Mouse (Mus musculus): Measurements from ENCODE around the gene Pdia6. TPM values are rescaled to one million over a fixed set of nuclear protein-coding genes. Genes with fewer than 3 reads are reported as not detected.

Pdia6 gene
- polyA plus RNA-seq, 1 experiment from 2014 or later = 313 TPM

DNA sequence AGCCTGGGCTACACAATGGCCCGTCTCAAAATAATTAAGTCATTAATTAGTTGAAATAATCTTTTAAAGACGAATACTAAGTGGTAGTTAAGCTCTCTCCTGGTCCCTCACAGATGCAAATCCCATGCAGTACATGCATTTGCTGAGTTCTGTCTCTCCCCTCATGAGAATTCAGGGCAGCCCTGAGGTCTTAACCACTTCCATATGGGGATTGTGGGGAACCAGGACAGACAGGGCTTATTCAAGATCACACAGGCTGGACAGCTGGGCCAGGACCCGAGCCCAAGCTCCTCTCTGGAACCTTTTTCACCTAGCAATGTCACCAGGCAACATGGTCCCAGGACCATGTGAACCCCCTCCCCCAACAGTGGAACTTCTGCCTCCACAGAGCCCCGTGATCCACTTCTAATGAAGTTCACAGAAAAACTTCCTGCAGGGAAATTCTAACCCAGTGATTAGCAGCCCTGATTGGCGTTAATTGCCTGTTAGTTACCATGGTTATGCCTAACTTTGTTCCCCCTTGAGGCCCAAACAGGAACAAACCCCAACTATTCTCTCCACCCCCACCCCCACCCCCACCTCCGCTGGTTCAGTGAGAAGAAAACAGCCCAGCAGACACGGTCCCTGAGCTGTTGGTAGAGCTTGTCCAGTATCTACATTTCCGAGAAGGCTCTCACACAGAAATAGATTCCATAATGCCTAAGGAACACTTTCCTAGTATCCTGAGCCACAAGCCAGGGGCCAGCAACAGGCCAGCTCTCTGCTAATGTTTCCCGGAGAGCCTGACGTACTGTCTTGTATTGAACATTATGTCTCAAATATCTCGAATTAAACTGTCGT, 27.5 kb upstream of the Pdia6 start:
- Histone ChIP-seq H3K27me3 (no peaks in the 10 kb centered on the region; the same call in 1 of the 2 replicates), H3K4me3 (no peak overlapping the region), H3K9me3 (replicated peaks) (no peaks in the 10 kb centered on the region), H3K4me1 (replicated peaks) (no peaks in the 10 kb centered on the region), H3K9ac (no peak overlapping the region), H3K4me2 (no peak overlapping the region), H3K36me3 (no peaks in the 10 kb centered on the region), H3K27ac (no peak overlapping the region)
- ATAC-seq (replicated peaks; ENCODE audit: insufficient number of reproducible peaks, insufficient read depth, low FRiP score, low read depth) = no peak
- 43% methylated on average over 12 of the region's 12 CpGs for WGBS

DNA sequence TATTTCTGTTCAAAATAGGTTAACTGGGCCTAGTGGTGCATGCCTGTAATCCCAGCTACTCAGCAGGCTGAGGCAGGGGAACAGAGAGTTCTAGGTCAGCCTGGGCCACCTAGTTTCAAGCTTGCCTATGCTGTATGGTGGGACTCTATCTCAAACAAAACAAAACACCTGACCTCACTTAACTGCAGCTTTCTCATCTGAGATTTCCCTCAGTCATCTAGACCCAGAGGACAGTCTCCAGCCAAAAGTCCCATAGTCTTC, 27.0 kb upstream of the Pdia6 start:
- H3K27me3 ChIP-seq = no peaks in the 10 kb centered on the region; the same call in 1 of the 2 replicates
- H3K4me1 ChIP-seq (replicated peaks) = no peaks in the 10 kb centered on the region
- ATAC-seq (replicated peaks; ENCODE audit: insufficient number of reproducible peaks, insufficient read depth, low FRiP score, low read depth) = no peak
- no peak overlapping the region for H3K4me2 ChIP-seq
- H3K9ac ChIP-seq = no peak overlapping the region
- H3K4me3 ChIP-seq = no peak overlapping the region
- H3K36me3 ChIP-seq = no peaks in the 10 kb centered on the region
- no peaks in the 10 kb centered on the region for H3K9me3 ChIP-seq (replicated peaks)
- no peak overlapping the region for H3K27ac ChIP-seq

DNA sequence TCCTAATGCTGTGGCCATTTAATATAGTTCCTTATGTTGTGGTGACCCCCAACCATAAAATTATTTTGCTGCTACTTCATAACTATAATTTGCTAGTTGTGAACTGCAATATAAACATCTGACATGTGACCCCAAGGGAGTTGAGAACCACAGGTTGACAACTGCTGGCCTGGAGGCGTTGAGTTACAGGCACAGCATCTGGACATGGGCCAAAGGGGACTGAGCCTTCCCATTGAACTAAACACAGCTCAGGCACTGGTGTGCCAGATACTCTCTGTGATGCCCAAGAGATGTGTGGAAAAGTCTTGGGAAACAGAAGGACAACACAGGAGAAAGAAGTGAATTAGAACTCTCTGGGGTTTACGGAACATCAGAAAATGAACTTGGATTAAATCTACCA, 25.3 kb upstream of the Pdia6 start:
- Histone ChIP-seq H3K36me3 (no peaks in the 10 kb centered on the region), H3K27me3 (no peaks in the 10 kb centered on the region; the same call in 1 of the 2 replicates), H3K9me3 (replicated peaks) (no peaks in the 10 kb centered on the region), H3K4me3 (no peak overlapping the region), H3K4me2 (no peak overlapping the region), H3K9ac (no peak overlapping the region), H3K27ac (no peak overlapping the region), H3K4me1 (replicated peaks) (no peaks in the 10 kb centered on the region)
- WGBS = 63% methylated on average over 2 of the region's 2 CpGs
- no peak for ATAC-seq (replicated peaks; ENCODE audit: insufficient number of reproducible peaks, insufficient read depth, low FRiP score, low read depth)

DNA sequence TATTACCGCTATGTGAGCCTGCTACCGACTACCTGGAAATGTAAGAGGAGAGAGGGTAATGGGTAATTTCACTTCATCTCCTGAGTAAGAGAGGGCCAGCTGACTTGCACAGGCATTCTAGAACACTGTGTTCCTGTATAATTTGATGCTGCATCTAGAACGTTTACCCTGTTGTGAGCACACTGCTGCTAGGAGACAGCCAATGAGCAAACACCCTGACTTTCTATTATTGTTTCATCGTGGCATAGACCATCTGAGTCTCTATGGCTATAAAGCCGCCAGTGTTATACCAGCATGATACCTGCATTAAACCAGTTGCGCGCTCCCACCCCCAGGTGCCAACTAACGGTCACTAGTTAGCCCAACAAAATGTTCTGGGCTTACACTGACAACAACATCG, 24.7 kb upstream of the Pdia6 start:
- Histone ChIP-seq H3K36me3 (no peaks in the 10 kb centered on the region), H3K27me3 (no peaks in the 10 kb centered on the region; the same call in 1 of the 2 replicates), H3K4me3 (no peak overlapping the region), H3K27ac (no peak overlapping the region), H3K9ac (no peak overlapping the region), H3K4me1 (replicated peaks) (no peaks in the 10 kb centered on the region), H3K9me3 (replicated peaks) (no peaks in the 10 kb centered on the region), H3K4me2 (no peak overlapping the region)
- ATAC-seq (replicated peaks; ENCODE audit: insufficient number of reproducible peaks, insufficient read depth, low FRiP score, low read depth) = no peak
- 91% methylated on average over 9 of the region's 9 CpGs for WGBS

DNA sequence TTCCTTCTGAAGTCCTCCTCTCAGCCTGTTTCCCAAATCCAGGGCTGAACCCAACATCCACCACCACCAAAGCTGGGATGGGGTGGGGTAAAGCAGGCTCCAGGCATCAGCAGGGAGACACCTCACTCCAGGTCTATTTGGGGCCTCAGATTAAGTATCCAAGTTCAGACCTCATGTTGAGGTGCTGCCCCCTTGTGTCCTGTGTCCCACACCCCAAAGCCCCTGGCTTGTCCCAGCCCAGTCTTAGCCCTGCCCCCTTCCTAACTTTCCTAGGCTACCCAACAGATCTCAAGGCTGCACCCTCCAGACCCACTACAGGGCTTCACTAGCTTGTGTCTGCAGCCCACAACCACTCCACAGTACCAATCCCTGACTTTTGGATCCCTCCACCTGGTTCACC, 24.3 kb upstream of the Pdia6 start:
- ATAC-seq (replicated peaks; ENCODE audit: insufficient number of reproducible peaks, insufficient read depth, low FRiP score, low read depth) = no peak
- no peak overlapping the region for H3K9ac ChIP-seq
- H3K4me1 ChIP-seq (replicated peaks) = no peaks in the 10 kb centered on the region
- no peak overlapping the region for H3K27ac ChIP-seq
- no peaks in the 10 kb centered on the region for H3K36me3 ChIP-seq
- no peaks in the 10 kb centered on the region for H3K27me3 ChIP-seq
- no peak overlapping the region for H3K4me3 ChIP-seq
- H3K4me2 ChIP-seq = no peak overlapping the region
- no peaks in the 10 kb centered on the region for H3K9me3 ChIP-seq (replicated peaks)

DNA sequence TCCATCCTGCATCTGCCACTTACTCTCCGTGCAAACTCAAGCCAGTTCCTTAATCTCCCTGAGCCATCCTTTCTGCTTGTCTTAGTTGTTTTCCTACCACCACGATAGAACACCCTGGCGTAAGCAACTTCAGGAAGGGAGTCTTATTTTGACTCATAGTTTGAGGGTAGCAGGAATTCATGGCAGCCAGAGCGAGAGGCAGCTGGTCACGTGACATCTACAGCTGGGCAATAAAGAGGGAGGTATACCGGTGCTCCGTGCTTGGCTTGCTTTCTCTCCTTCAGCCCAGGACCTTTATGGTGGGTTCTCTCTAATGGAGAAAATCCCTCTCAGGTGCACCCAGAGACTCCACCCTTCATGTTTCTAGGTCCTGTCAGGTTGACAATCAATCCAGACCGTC, 15.4 kb upstream of the Pdia6 start:
- no peak for ATAC-seq (replicated peaks; ENCODE audit: insufficient number of reproducible peaks, insufficient read depth, low FRiP score, low read depth)
- H3K4me3 ChIP-seq = no peak overlapping the region
- 72% methylated on average over 8 of the region's 8 CpGs for WGBS
- peaks cover 12% of the 10 kb centered on the region for H3K4me1 ChIP-seq (replicated peaks)
- no peaks in the 10 kb centered on the region for H3K36me3 ChIP-seq
- H3K9ac ChIP-seq = no peak overlapping the region
- H3K27ac ChIP-seq = no peak overlapping the region
- H3K9me3 ChIP-seq (replicated peaks) = no peaks in the 10 kb centered on the region
- H3K4me2 ChIP-seq = no peak overlapping the region
- peaks cover 3% of the 10 kb centered on the region; the same call in 1 of the 2 replicates for H3K27me3 ChIP-seq

DNA sequence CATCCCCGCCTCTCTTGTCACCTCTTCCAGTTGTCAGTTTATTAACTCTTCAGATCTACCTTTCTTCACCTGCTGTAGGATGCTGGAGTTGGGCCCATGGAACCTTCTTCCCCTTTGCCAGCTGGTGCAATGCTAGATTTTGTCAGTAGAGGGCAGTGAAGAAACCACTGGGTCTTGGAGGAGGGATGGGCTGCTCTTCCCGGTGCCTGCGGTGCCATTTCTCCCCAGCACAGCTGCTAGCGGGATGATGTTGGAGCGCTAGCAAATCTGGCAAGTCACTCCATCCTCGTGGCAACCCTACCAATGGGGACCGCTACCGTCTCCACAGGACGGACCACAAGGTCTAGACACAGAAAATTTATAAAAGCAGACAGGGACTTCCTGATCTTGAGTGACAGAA, 13.3 kb upstream of the Pdia6 start:
- ATAC-seq (replicated peaks; ENCODE audit: insufficient number of reproducible peaks, insufficient read depth, low FRiP score, low read depth) = no peak
- Histone ChIP-seq H3K4me1 (replicated peaks) (peaks cover 12% of the 10 kb centered on the region), H3K9me3 (replicated peaks) (no peaks in the 10 kb centered on the region), H3K4me2 (peak overlapping the region; percentile 49), H3K9ac (no peak overlapping the region), H3K27me3 (peaks cover 3% of the 10 kb centered on the region; the same call in 1 of the 2 replicates), H3K4me3 (0 out of 2 replicates have a peak overlapping the region, but pooled peaks have one; percentile 19), H3K36me3 (no peaks in the 10 kb centered on the region), H3K27ac (no peak overlapping the region)
- 7% methylated on average over 9 of the region's 9 CpGs for WGBS

DNA sequence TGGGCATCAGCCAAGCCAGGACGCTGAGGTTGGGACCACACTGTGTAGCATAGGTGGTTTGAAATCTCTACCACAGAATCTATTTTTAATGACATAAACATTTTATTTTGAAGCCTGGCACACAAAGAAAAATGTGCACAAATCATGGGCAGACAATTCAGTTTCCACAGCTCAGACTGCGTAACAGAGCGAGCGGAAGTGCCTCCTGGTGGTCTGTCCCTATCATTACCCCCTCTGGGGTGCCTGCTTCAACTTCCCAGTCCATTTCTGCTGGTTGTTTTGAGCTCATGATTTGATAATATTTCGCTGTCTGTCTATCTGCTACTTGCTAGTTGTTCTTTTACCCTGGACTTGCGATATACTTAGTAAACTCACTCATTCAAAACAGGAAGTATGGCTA, 10.7 kb upstream of the Pdia6 start:
- WGBS = 90% methylated on average over 6 of the region's 6 CpGs
- Histone ChIP-seq H3K4me3 (no peak overlapping the region), H3K4me1 (replicated peaks) (peaks cover 12% of the 10 kb centered on the region), H3K27me3 (peaks cover 3% of the 10 kb centered on the region; the same call in 1 of the 2 replicates), H3K4me2 (no peak overlapping the region), H3K36me3 (no peaks in the 10 kb centered on the region), H3K9ac (no peak overlapping the region), H3K27ac (no peak overlapping the region), H3K9me3 (replicated peaks) (no peaks in the 10 kb centered on the region)
- ATAC-seq (replicated peaks; ENCODE audit: insufficient number of reproducible peaks, insufficient read depth, low FRiP score, low read depth) = no peak

DNA sequence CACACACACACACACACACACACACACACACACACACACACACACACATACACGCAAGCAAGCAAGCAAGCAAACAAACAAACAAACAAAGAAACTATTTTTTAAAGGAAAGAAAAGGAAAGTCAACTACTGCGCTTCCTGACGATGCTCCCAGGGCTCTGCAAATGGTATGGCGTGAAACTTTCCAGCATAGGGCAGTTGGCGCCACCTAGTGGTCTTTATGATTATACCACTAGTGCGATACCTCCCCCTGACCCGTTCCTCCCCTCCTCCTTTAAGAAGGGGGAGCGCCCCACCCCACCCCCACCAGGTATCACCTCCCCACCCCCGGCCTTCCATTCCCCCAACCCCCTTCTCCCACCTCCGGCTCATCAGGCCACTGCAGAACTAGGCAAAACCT, 9.4 kb upstream of the Pdia6 start:
- Histone ChIP-seq H3K27ac (no peak overlapping the region), H3K9me3 (replicated peaks) (no peaks in the 10 kb centered on the region), H3K27me3 (peaks cover 3% of the 10 kb centered on the region; the same call in 1 of the 2 replicates), H3K4me1 (replicated peaks) (peaks cover 12% of the 10 kb centered on the region), H3K9ac (no peak overlapping the region), H3K4me3 (no peak overlapping the region), H3K4me2 (no peak overlapping the region), H3K36me3 (no peaks in the 10 kb centered on the region)
- WGBS = 8% methylated on average over 9 of the region's 10 CpGs
- no peak for ATAC-seq (replicated peaks; ENCODE audit: insufficient number of reproducible peaks, insufficient read depth, low FRiP score, low read depth)

DNA sequence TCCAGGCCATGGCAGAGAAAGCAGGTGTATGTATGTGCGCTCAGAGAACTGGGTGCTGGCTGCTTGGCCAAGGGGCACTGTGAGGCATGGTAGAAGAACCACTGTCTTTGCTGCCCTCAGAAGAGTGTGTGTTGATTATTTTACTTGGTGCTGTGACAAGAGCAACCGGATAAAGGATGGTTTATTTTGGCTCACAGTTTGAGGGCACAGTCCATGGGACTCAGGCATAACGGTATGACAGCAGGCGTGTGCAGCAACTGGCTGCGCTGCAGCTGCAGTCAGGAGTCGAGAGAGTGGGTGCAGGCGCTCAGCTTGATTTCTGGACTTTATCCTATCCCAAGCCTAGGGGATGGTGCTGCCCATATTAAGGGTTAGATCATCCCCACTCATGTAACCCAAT, 7.9 kb upstream of the Pdia6 start:
- Histone ChIP-seq H3K36me3 (no peaks in the 10 kb centered on the region), H3K27ac (no peak overlapping the region), H3K4me3 (no peak overlapping the region), H3K9me3 (replicated peaks) (no peaks in the 10 kb centered on the region), H3K9ac (no peak overlapping the region), H3K27me3 (no peaks in the 10 kb centered on the region), H3K4me1 (replicated peaks) (peaks cover 8% of the 10 kb centered on the region), H3K4me2 (no peak overlapping the region)
- ATAC-seq (replicated peaks; ENCODE audit: insufficient number of reproducible peaks, insufficient read depth, low FRiP score, low read depth) = no peak
- WGBS = 81% methylated on average over 7 of the region's 7 CpGs

DNA sequence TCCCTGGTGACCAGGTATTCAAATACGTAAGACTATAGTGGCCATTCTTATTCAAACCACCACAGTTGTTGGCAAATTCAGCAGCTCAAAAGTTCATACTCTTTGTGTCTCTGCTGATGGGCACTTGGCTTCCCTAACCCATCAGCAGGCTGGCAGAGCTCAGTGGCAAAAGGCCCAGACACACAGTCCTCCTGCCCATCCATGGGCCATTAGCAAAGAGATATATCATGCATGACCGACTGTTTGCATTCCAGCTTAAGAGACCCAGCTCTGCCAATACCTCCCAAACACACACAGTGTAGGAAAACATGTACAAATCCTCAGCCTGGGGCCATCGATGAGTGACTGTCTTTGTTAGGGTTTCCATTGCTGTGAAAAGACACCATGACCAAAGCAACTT, 5.3 kb upstream of the Pdia6 start:
- no peaks in the 10 kb centered on the region for H3K36me3 ChIP-seq
- no peaks in the 10 kb centered on the region for H3K27me3 ChIP-seq
- H3K27ac ChIP-seq = no peak overlapping the region
- no peak overlapping the region for H3K4me2 ChIP-seq
- 85% methylated on average over 3 of the region's 3 CpGs for WGBS
- no peaks in the 10 kb centered on the region for H3K4me1 ChIP-seq (replicated peaks)
- no peaks in the 10 kb centered on the region for H3K9me3 ChIP-seq (replicated peaks)
- no peak overlapping the region for H3K9ac ChIP-seq
- no peak for ATAC-seq (replicated peaks; ENCODE audit: insufficient number of reproducible peaks, insufficient read depth, low FRiP score, low read depth)
- H3K4me3 ChIP-seq = no peak overlapping the region

DNA sequence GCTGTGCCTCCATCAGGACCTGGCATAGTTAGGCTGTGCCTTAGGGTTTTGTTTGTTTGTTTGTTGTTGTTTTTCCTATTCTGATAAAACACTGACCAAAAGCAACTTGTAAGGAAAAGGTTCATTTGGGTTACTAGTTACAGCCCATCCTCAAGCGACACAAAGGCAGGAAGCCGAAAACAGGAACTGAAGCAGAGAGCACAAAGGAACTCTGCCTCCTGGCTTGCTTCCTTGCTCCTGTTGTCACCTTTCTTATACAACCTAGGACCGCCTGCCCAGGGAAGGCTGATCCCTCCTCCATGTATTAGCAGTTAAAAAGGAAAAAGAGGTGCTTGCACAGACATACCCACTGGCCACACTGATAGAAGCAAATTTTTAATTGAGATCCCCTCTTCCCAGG, 2.5 kb upstream of the Pdia6 start:
- H3K9me3 ChIP-seq (replicated peaks) = no peaks in the 10 kb centered on the region
- 0 out of 2 replicates have a peak, but pooled peaks cover 5% of the 10 kb centered on the region for H3K36me3 ChIP-seq
- WGBS = 60% methylated on average over 3 of the region's 3 CpGs
- no peak overlapping the region for H3K4me2 ChIP-seq
- H3K27me3 ChIP-seq = no peaks in the 10 kb centered on the region
- H3K9ac ChIP-seq = no peak overlapping the region
- peaks cover 16% of the 10 kb centered on the region for H3K4me1 ChIP-seq (replicated peaks)
- no peak overlapping the region for H3K27ac ChIP-seq
- no peak for ATAC-seq (replicated peaks; ENCODE audit: insufficient number of reproducible peaks, insufficient read depth, low FRiP score, low read depth)
- H3K4me3 ChIP-seq = no peak overlapping the region
